Mouse (Mus musculus): ENCODE data around the gene Mmp11.
"Not testable (repeated sequence)": the region's sequence is repeated elsewhere in the genome, so short reads cannot be mapped to it uniquely, and the experiment has no call there.

Mmp11 gene

GRCm38 (mm10) chr10:75896208-75896607, 40.1 kb downstream of the Mmp11 start:
- no peak for DNase-seq (ENCODE audit: low read depth, low spot score)

- no peak for DNase-seq (ENCODE audit: low read depth, low spot score)
Measured at GRCm38 (mm10) chr10:75895730-75896129, 40.6 kb downstream of the Mmp11 start.

DNA sequence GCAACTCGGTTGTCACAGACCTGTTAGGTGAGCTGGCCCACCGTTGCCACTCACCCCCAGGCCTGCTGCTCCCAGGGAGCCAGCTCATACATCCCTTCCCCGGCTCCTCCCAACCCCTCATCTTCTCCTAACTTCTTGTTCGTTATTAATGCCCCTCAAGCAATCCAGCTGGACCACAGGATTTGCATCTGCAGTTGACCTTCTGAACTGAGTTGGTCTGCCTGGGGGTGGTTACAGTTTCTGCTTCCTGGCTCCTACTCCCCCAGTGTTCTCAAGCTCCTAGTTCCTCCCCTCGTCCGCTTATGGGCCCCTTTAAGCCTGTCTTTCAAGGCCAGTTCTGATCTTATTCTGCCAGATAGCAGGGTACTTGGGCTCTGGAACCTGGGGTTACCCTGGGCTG, 41.7 kb downstream of the Mmp11 start:
- no peak for DNase-seq (ENCODE audit: low read depth, low spot score)

DNA sequence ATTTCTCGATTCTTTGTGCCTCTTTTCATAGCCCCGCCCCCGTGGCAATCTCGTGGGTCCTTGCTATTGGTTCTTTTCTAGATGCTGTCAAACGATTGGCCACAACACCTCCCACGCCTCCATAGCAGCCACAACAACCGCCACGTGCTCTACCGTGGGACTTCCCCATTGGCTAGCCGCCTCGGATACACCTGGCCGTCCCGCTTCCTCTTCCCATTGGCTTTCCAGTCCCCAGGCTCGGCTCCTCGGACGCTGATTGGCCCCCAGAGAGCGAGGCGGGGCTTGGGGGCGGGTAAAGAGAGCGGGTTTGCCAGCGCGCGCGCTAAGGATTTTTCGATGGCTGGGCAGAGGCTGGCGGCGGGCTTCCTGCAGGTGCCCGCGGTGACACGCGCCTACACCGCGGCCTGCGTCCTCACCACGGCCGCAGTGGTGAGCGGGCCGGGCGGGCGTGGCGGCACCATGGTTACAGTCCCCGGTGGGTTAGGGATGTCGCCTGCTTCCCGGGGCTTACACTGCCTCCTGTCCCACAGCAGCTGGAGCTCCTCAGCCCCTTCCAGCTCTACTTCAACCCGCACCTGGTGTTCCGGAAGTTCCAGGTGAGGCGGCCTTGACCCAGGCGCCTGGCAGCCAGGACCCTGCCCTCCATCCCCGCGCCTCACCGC, 43.1 kb downstream of the Mmp11 start, which contains the start of gene Derl3:
Gene Derl3, plus strand, starts transcription at position 325 of the 662 bp plus-strand sequence.
- peak; percentile 94 for DNase-seq (ENCODE audit: low read depth, low spot score)

DNA sequence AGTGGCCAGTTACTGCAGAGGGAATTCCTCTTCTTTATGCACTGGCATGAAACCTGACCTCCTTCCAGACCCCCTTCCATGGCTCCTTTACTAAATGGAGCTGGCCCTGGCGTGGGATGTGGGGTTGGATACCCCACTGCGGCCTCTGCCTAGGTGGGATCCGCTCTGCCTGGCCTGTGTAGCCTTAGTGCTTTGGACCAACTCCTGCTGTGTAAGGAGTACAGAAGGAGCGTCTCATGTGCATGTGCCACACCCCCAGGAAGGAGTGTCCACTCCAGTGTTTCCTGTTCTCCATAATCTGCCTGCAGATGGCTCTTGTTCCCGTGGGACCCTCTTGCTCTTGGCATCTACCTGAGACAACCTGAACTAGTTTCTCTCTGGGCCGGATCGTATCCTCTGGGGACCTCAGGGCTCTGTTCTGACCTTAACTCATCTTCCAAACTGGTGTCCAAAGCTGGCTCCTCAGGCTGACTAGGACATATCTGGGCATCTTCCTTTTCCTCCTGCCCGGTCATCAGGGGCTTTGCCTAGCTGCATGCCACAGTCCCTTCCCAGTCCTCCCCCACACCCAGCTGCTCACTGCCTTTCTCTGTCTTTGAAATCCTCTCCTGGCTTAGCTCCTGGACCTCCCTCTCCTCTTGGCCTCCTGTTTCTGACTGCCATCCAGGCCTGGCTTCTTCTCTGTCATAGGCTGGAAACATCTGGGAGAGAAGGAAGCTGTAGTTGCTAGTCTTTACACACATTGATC, 46.7 kb downstream of the Mmp11 start:
- DNase-seq (ENCODE audit: low read depth, low spot score) = no peak

- not testable (repeated sequence) for DNase-seq (ENCODE audit: low read depth, low spot score)
Measured at GRCm38 (mm10) chr10:75887504-75887903, 48.8 kb downstream of the Mmp11 start.

- no peak for DNase-seq (ENCODE audit: low read depth, low spot score)
Measured at GRCm38 (mm10) chr10:75884742-75885141, 51.6 kb downstream of the Mmp11 start.

GRCm38 (mm10) chr10:75883232-75883552, 53.1 kb downstream of the Mmp11 start:
- peak; percentile 58 for DNase-seq (ENCODE audit: low read depth, low spot score)

- DNase-seq (ENCODE audit: low read depth, low spot score) = no peak
Measured at GRCm38 (mm10) chr10:75882433-75883231, 53.7 kb downstream of the Mmp11 start.

DNA sequence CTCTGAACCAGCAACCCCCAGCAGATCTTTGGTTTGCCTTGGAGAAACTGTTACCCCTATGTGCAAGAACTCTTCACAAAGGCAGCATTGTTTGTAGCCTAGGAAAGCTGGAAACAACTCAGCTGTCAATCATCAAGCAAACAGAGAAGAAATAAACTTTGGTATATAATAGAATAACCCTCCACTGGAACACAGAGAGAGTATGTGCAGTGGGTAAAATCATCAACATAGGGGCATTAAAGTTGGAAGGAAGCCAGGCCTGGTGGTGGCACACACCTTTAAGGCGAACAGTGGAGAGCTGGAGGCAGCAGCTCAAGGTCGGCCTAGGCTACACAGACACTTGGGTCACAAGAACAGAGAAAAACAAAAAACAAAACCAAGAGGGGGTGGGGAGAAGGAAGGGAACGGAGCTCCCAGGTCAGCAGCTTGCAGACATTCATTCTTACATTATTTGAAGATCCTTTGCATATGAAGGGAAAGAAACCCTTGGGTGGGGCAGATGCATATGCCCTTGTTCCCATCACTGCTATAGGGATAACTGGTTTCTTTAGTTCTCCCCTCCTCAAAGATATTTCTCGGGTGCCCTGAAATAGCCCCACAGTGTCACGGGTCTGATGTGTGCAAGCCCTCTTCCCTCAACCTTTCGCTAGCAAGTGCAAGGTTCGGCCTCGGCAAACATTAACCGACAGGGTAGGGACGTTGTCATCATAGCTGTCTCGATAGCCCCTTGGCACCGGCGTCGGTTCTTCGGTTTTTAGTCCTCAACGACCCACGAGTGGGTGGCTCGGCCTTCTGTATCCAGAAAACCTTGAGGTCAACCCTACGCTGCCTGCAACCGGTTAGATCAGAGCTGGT, 54.5 kb downstream of the Mmp11 start:
- DNase-seq (ENCODE audit: low read depth, low spot score) = no peak

- DNase-seq (ENCODE audit: low read depth, low spot score) = no peak
Measured at GRCm38 (mm10) chr10:75880771-75881577, 55.3 kb downstream of the Mmp11 start.

- DNase-seq (ENCODE audit: low read depth, low spot score) = no peak
Measured at GRCm38 (mm10) chr10:75880351-75880750, 55.9 kb downstream of the Mmp11 start.

GRCm38 (mm10) chr10:75878836-75879235, 57.5 kb downstream of the Mmp11 start:
- no peak for DNase-seq (ENCODE audit: low read depth, low spot score)

- DNase-seq (ENCODE audit: low read depth, low spot score) = no peak
Measured at GRCm38 (mm10) chr10:75873543-75874170, 62.6 kb downstream of the Mmp11 start.
